Mouse (Mus musculus): ENCODE data around the gene Fat3. TPM values are rescaled to one million over a fixed set of nuclear protein-coding genes. Genes with fewer than 3 reads are reported as not detected.

Gene Fat3
- total RNA-seq, 2 experiments from 2014 or later: 1.6 to 1.7 TPM

- intact Hi-C loops (cut with DNase I; ENCODE audit: low total_unique reads): no loop called here
- DNase-seq: no peak
Measured at GRCm38 (mm10) chr9:16270056-16270767, 230.9 kb downstream of the Fat3 start.

- no peak for DNase-seq
- intact Hi-C loops (cut with DNase I; ENCODE audit: low total_unique reads): no loop called here
Measured at GRCm38 (mm10) chr9:16265519-16265918, 235.6 kb downstream of the Fat3 start.

- intact Hi-C loops (cut with DNase I; ENCODE audit: low total_unique reads): no loop called here
- DNase-seq: no peak
Measured at GRCm38 (mm10) chr9:16257241-16257840, 243.7 kb downstream of the Fat3 start.

- intact Hi-C loops (cut with DNase I; ENCODE audit: low total_unique reads): no loop called here
Measured at GRCm38 (mm10) chr9:16256577-16257207, 244.4 kb downstream of the Fat3 start.

GRCm38 (mm10) chr9:16246741-16247140 is 254.3 kb downstream of the Fat3 start:
- intact Hi-C loops (cut with DNase I; ENCODE audit: low total_unique reads): no loop called here
- no peak for DNase-seq

More at GRCm38 (mm10) chr9:16256577-16257207, 244.4 kb downstream of the Fat3 start:
- no peak for DNase-seq

GRCm38 (mm10) chr9:16231575-16231974 is 269.5 kb downstream of the Fat3 start:
- intact Hi-C loops (cut with DNase I; ENCODE audit: low total_unique reads): no loop called here
- no peak for DNase-seq

- DNase-seq: no peak
- intact Hi-C loops (cut with DNase I; ENCODE audit: low total_unique reads): no loop called here
Measured at GRCm38 (mm10) chr9:16228919-16229318, 272.2 kb downstream of the Fat3 start.

- no peak for DNase-seq
- intact Hi-C loops (cut with DNase I; ENCODE audit: low total_unique reads): no loop called here
Measured at GRCm38 (mm10) chr9:16227398-16227797, 273.7 kb downstream of the Fat3 start.

- DNase-seq: no peak
- intact Hi-C loops (cut with DNase I; ENCODE audit: low total_unique reads): no loop called here
Measured at GRCm38 (mm10) chr9:16226545-16226944, 274.5 kb downstream of the Fat3 start.

- DNase-seq: peak; percentile 14
- intact Hi-C loops (cut with DNase I; ENCODE audit: low total_unique reads): no loop called here
Measured at GRCm38 (mm10) chr9:16221885-16222284, 279.2 kb downstream of the Fat3 start.

GRCm38 (mm10) chr9:16216235-16216634 is 284.9 kb downstream of the Fat3 start:
- intact Hi-C loops (cut with DNase I; ENCODE audit: low total_unique reads): no loop called here
- no peak for DNase-seq

GRCm38 (mm10) chr9:16214731-16215681 is 286.1 kb downstream of the Fat3 start:
- DNase-seq: peak; percentile 38
- intact Hi-C loops (cut with DNase I; ENCODE audit: low total_unique reads): no loop called here

- no peak for DNase-seq
- intact Hi-C loops (cut with DNase I; ENCODE audit: low total_unique reads): no loop called here
Measured at GRCm38 (mm10) chr9:16213324-16213723, 287.8 kb downstream of the Fat3 start.

GRCm38 (mm10) chr9:16212628-16213027 is 288.5 kb downstream of the Fat3 start:
- DNase-seq: no peak
- intact Hi-C loops (cut with DNase I; ENCODE audit: low total_unique reads): no loop called here

GRCm38 (mm10) chr9:16212163-16212562 is 288.9 kb downstream of the Fat3 start:
- intact Hi-C loops (cut with DNase I; ENCODE audit: low total_unique reads): no loop called here
- no peak for DNase-seq

GRCm38 (mm10) chr9:16211468-16211867 is 289.6 kb downstream of the Fat3 start:
- no peak for DNase-seq
- intact Hi-C loops (cut with DNase I; ENCODE audit: low total_unique reads): no loop called here

GRCm38 (mm10) chr9:16202296-16202695 is 298.8 kb downstream of the Fat3 start:
- DNase-seq: no peak
- intact Hi-C loops (cut with DNase I; ENCODE audit: low total_unique reads): no loop called here

- intact Hi-C loops (cut with DNase I; ENCODE audit: low total_unique reads): no loop called here
- DNase-seq: no peak
Measured at GRCm38 (mm10) chr9:16200948-16201347, 300.1 kb downstream of the Fat3 start.

GRCm38 (mm10) chr9:16186461-16186860 is 314.6 kb downstream of the Fat3 start:
- no peak for DNase-seq
- intact Hi-C loops (cut with DNase I; ENCODE audit: low total_unique reads): no loop called here

GRCm38 (mm10) chr9:16169238-16169637 is 331.8 kb downstream of the Fat3 start:
- no peak for DNase-seq

More at GRCm38 (mm10) chr9:16169238-16169637, 331.8 kb downstream of the Fat3 start:
- intact Hi-C loops (cut with DNase I; ENCODE audit: low total_unique reads): no loop called here
